Mouse (Mus musculus): ENCODE results near the gene Anapc2.

- TF ChIP-seq EP300 (IDR thresholded peaks at IDR 0.05; ENCODE audit: insufficient read depth, low read depth, low read length) (peak; percentile 78), CTCF (IDR thresholded peaks at IDR 0.05; ENCODE audit: low read depth, low read length) (no peak), POLR2A (IDR thresholded peaks at IDR 0.05; ENCODE audit: insufficient read depth, low read length) (peak; percentile 66)
Observed at GRCm38 (mm10) chr2:25255284-25255779, 16.9 kb upstream of the Anapc2 start, which contains the start of gene Tmem203.
